Mouse (Mus musculus): ENCODE results near the gene Rcor1.

Gene Rcor1

GRCm38 (mm10) chr12:111162312-111163061 lies 123.3 kb downstream of the Rcor1 start:
- peak; percentile 95 for DNase-seq (ENCODE audit: low read depth, low spot score)

- DNase-seq (ENCODE audit: low read depth, low spot score): peak; percentile 95
These were observed 125.2 kb downstream of the Rcor1 start for GRCm38 (mm10) chr12:111164310-111164751.

GRCm38 (mm10) chr12:111165146-111165812 lies 126.1 kb downstream of the Rcor1 start:
- DNase-seq (ENCODE audit: low read depth, low spot score): peak; percentile 53

All from R1 (cell line).